Mouse (Mus musculus): ENCODE measurements at regions not wholly inside any gene's neighbourhood (a gene's known extent, or its start where the extent isn't known, plus 50 kb on each side); places are given as distances from the start of the nearest gene placed in this dataset.

DNA sequence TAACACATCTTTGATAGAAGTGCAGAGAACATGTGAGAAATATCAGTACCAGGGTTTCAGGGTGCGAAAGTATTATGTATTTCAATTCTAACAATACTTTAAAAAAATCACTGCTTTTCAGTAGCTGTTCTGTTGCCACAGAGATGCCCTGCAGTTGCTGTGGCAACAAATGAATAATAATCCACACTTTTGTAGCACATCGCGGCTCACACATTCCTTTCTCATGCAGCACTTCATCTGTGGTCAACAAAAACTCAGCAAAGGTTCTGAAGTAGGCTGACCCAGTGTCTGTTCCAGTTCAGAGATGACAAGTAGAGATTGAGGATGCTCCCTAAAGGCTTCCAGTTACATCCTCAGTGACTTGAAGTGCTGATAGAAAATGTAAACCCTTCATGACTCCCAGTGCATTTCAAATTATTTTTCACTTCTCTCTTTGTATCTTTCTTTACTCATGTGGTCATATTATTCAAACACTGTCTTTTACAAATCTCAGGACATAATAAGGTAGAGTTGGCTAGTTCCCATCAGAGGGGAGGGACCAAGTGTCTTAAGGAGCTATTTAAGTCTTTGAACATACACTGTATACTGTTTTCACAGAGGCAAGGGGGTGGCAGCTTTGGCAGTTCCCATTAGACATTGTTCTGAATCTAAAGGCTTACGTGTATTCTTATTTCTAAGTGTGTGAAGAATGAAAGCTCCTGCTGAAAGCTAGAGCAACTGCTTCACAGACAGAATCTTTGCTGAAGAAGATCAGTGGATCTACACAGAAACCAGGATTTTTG lies 460.6 kb upstream of the Slit2 start:
- Histone ChIP-seq H3K4me3 (ENCODE audit: low read depth, low read length) (no peak overlapping the region), H3K27ac (ENCODE audit: low read depth, low read length) (no peak overlapping the region), H3K9ac (ENCODE audit: low read depth, low read length) (no peak overlapping the region), H3K4me1 (replicated peaks; ENCODE audit: control insufficient read depth, insufficient read depth, low read length) (no peaks in the 10 kb centered on the region), H3K9me3 (ENCODE audit: control insufficient read depth, low read length) (no peaks in the 10 kb centered on the region), H3K27me3 (replicated peaks; ENCODE audit: control insufficient read depth, insufficient read depth, low read length) (no peaks in the 10 kb centered on the region), H3K36me3 (ENCODE audit: control insufficient read depth, insufficient read depth, low read length) (no peaks in the 10 kb centered on the region), H3K4me2 (no peak overlapping the region)
- DNase-seq (ENCODE audit: low spot score), result no peak
- 70% methylated on average over 4 of the region's 4 CpGs for WGBS
- no peak for ATAC-seq (replicated peaks; ENCODE audit: low FRiP score)

DNA sequence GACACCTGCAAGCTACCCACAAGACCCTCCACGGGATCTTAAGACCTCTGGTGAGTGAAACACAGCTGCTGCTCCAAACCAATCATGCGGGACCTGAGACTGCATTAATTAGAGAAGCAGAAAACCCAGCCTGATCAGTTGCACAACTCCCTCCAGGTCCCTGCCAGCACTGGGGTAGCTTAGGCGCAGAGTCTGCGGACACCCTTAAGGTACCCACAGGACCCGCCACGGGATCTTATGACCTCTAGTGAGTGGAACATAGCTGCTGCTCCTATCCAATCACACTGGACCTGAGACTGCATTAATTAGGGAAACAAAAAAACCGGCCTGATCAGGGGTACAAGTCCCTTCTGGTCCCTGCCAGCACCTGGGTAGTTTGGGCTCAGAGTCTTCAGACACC lies 454.3 kb upstream of the Slit2 start:
- DNase-seq (ENCODE audit: low spot score) (no peak), ATAC-seq (replicated peaks; ENCODE audit: low FRiP score) (no peak)
- H3K27ac ChIP-seq (ENCODE audit: low read depth, low read length), result no peak overlapping the region
- no peaks in the 10 kb centered on the region for H3K36me3 ChIP-seq (ENCODE audit: control insufficient read depth, insufficient read depth, low read length)
- no peaks in the 10 kb centered on the region for H3K4me1 ChIP-seq (replicated peaks; ENCODE audit: control insufficient read depth, insufficient read depth, low read length)
- no peak overlapping the region for H3K4me3 ChIP-seq (ENCODE audit: low read depth, low read length)
- no peaks in the 10 kb centered on the region for H3K27me3 ChIP-seq (replicated peaks; ENCODE audit: control insufficient read depth, insufficient read depth, low read length)
- no peaks in the 10 kb centered on the region for H3K9me3 ChIP-seq (ENCODE audit: control insufficient read depth, low read length)
- H3K4me2 ChIP-seq, result no peak overlapping the region
- 90% methylated on average over 7 of the region's 7 CpGs for WGBS
- no peak overlapping the region for H3K9ac ChIP-seq (ENCODE audit: low read depth, low read length)

DNA sequence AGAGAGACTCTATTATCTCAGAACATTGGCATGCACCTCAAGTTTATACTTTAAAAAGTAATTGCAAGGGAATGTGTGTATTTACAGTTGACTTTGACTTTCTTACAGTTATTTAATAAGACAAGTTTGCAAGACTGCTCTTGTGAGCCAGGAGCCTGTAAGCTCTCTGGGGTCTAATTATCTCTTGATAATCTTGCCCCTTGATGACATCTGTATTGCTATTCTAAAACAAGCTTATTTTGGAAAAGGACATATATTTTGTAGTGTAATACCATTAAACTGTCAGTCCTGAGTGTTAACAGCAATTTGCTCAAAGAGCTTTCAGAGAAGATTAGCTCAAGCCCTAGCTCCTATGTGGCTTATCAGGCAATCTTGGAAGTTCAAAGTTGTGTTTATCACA lies 445.4 kb upstream of the Slit2 start:
- Histone ChIP-seq H3K4me1 (replicated peaks; ENCODE audit: control insufficient read depth, insufficient read depth, low read length) (no peaks in the 10 kb centered on the region), H3K9ac (ENCODE audit: low read depth, low read length) (no peak overlapping the region), H3K27me3 (replicated peaks; ENCODE audit: control insufficient read depth, insufficient read depth, low read length) (no peaks in the 10 kb centered on the region), H3K4me2 (no peak overlapping the region), H3K27ac (ENCODE audit: low read depth, low read length) (no peak overlapping the region), H3K4me3 (ENCODE audit: low read depth, low read length) (no peak overlapping the region), H3K36me3 (ENCODE audit: control insufficient read depth, insufficient read depth, low read length) (no peaks in the 10 kb centered on the region), H3K9me3 (ENCODE audit: control insufficient read depth, low read length) (no peaks in the 10 kb centered on the region)
- DNase-seq (ENCODE audit: low spot score), result no peak
- ATAC-seq (replicated peaks; ENCODE audit: low FRiP score), result no peak

DNA sequence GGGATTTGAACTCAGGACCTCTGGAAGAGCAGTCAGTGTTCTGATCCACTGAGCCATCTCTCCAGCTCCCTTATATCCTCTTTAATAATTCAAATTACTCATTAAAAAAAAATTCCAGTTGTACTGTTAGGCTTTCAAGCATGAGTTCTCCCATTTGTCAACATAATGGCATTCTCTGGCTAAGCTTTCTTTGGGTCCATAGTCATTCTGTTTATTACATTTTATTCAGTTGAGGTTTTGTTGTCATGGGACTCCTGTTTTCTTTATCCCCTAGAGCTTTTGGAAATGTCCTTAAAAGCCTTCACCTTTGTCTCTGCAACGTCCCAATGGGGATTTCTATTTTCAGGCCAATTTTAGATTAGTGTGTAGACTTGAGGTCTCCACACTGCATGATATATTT lies 440.7 kb upstream of the Slit2 start:
- DNase-seq (ENCODE audit: low spot score) (no peak), ATAC-seq (replicated peaks; ENCODE audit: low FRiP score) (no peak)
- no peak overlapping the region for H3K4me3 ChIP-seq (ENCODE audit: low read depth, low read length)
- H3K4me1 ChIP-seq (replicated peaks; ENCODE audit: control insufficient read depth, insufficient read depth, low read length), result no peaks in the 10 kb centered on the region
- H3K27me3 ChIP-seq (replicated peaks; ENCODE audit: control insufficient read depth, insufficient read depth, low read length), result no peaks in the 10 kb centered on the region
- H3K9me3 ChIP-seq (ENCODE audit: control insufficient read depth, low read length), result no peaks in the 10 kb centered on the region
- no peak overlapping the region for H3K9ac ChIP-seq (ENCODE audit: low read depth, low read length)
- H3K36me3 ChIP-seq (ENCODE audit: control insufficient read depth, insufficient read depth, low read length), result no peaks in the 10 kb centered on the region
- no peak overlapping the region for H3K27ac ChIP-seq (ENCODE audit: low read depth, low read length)
- WGBS, result 67% methylated on average over 1 of the region's 1 CpGs
- H3K4me2 ChIP-seq, result no peak overlapping the region

DNA sequence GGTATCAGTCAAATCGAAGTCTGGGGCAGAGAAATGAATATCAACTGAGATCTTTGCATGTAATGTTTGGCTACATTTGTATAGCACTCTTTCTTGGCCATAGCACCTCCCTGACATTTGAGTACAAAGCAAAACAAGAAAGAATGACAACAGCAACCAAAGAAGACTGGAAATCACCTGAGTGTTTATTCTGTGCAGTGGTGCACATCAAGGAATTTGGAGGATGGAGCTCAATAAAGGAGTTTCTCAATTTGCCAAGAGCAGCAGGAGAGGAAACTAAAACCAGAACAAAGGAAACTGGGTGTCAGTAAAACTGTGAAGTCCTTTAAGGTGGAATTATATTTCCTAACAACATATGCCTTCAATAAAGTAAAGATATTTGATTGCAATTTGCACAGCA lies 426.2 kb upstream of the Slit2 start:
- H3K9me3 ChIP-seq (ENCODE audit: control insufficient read depth, low read length), result no peaks in the 10 kb centered on the region
- no peaks in the 10 kb centered on the region for H3K27me3 ChIP-seq (replicated peaks; ENCODE audit: control insufficient read depth, insufficient read depth, low read length)
- H3K9ac ChIP-seq (ENCODE audit: low read depth, low read length), result no peak overlapping the region
- ATAC-seq (replicated peaks; ENCODE audit: low FRiP score) (no peak), DNase-seq (ENCODE audit: low spot score) (no peak)
- H3K4me1 ChIP-seq (replicated peaks; ENCODE audit: control insufficient read depth, insufficient read depth, low read length), result no peaks in the 10 kb centered on the region
- H3K36me3 ChIP-seq (ENCODE audit: control insufficient read depth, insufficient read depth, low read length), result no peaks in the 10 kb centered on the region
- H3K4me2 ChIP-seq, result no peak overlapping the region
- H3K27ac ChIP-seq (ENCODE audit: low read depth, low read length), result no peak overlapping the region
- WGBS, result 77% methylated on average over 1 of the region's 1 CpGs
- H3K4me3 ChIP-seq (ENCODE audit: low read depth, low read length), result no peak overlapping the region

DNA sequence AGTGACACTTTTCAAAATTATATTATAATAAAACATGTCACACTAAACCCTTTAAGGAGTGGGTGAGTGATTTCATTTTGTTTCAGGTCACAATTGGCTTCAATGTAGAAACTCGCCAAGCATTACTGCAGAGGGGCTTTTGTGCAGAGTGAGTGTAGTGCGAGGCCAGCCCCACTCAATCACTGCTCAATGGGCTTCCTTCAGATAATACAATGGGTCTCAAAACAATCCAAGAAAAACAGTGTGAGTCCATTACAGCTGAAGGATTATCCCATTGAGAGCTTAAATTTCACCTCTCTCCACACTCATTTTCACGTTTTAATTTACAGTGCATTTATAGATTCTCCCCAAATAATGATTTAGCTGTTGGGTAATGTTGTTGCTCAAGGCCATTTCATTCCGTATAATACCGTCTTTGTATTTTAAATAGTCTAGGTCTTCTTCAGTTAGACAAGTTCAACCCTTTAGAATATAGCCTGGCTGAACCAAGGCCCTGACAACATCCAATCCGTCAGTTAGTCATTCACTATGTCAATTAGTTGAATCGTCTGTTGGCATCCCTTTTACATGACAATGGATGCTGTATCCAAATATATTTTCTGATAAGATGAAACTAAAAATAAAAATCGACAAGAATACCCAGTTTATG lies 425.7 kb upstream of the Slit2 start:
- no peak for DNase-seq (ENCODE audit: low spot score)
- H3K27ac ChIP-seq (ENCODE audit: low read depth, low read length), result no peak overlapping the region
- no peak for ATAC-seq (replicated peaks; ENCODE audit: low FRiP score)
- 75% methylated on average over 8 of the region's 8 CpGs for WGBS
- no peak overlapping the region for H3K4me3 ChIP-seq (ENCODE audit: low read depth, low read length)
- no peaks in the 10 kb centered on the region for H3K9me3 ChIP-seq (ENCODE audit: control insufficient read depth, low read length)
- no peak overlapping the region for H3K4me2 ChIP-seq
- no peaks in the 10 kb centered on the region for H3K4me1 ChIP-seq (replicated peaks; ENCODE audit: control insufficient read depth, insufficient read depth, low read length)
- no peaks in the 10 kb centered on the region for H3K36me3 ChIP-seq (ENCODE audit: control insufficient read depth, insufficient read depth, low read length)
- no peak overlapping the region for H3K9ac ChIP-seq (ENCODE audit: low read depth, low read length)
- H3K27me3 ChIP-seq (replicated peaks; ENCODE audit: control insufficient read depth, insufficient read depth, low read length), result no peaks in the 10 kb centered on the region
